Mouse (Mus musculus): Measurements from ENCODE around the gene D630003M21Rik. TPM values are rescaled to one million over a fixed set of nuclear protein-coding genes. Genes with fewer than 3 reads are reported as not detected.
A peak's percentile ranks its signal among the peaks of the same experiment; 100 is the strongest.

Gene D630003M21Rik
- polyA plus RNA-seq (2014; fragmentation: Nextera tagmentation; extraction: Ambion mirVana): 1.00 and 1.4 TPM in 2 replicates

GRCm38 (mm10) chr2:158228670-158229502, at the start of gene D630003M21Rik:
TSS of gene D630003M21Rik (minus strand) at chr2:158229222.
- peak within 1 kb of the TSS; percentile 93 for H3K4me2 ChIP-seq (ENCODE audit: low read depth, low read length)
- H3K4me1 ChIP-seq (ENCODE audit: control insufficient read depth, insufficient read depth, low read length): no peaks in the 10 kb centered on the region; the same call in 1 of the 2 replicates
- no peaks in the 10 kb centered on the region for H3K27me3 ChIP-seq (ENCODE audit: control insufficient read depth, insufficient read depth, low read length)
- peak within 1 kb of the TSS; percentile 59 for H3K9ac ChIP-seq (replicated peaks; ENCODE audit: low read length)
- H3K36me3 ChIP-seq (replicated peaks; ENCODE audit: control insufficient read depth, insufficient read depth, low read depth, low read length): no peaks in the 10 kb centered on the region
- H3K27ac ChIP-seq (replicated peaks; ENCODE audit: low read depth, low read length): no peak within 1 kb of the TSS
- ATAC-seq (replicated peaks; ENCODE audit: insufficient number of reproducible peaks, low FRiP score, low TSS enrichment, low read depth): peak; percentile 78
- no peaks in the 10 kb centered on the region for H3K9me3 ChIP-seq (replicated peaks; ENCODE audit: control insufficient read depth, low read length)
- peak within 1 kb of the TSS; percentile 45 for H3K4me3 ChIP-seq (ENCODE audit: low read depth, low read length)
- DNase-seq (ENCODE audit: low spot score): peak; percentile 67
- under 1% methylated on average over 41 of the region's 55 CpGs for WGBS

DNA sequence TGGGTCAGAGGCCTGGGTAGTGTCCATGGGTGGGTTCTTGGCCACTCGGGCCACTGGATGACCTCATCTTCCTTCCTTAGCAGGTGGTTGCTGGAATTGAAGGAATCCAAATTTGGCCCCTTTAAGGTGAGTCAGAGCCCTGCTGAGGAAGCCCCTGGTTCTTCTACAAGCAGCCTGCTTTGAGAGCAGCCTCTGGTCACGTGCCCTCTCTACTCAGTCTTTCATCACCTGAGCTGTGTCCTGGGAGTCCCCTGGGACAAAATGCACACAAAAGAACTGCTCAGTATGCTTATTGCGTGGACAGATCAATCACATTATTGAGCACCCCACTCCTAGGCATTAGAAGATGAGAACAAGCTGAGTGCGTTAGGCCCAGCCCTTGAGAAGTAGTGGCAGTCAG, 47.9 kb upstream of the D630003M21Rik start:
- Histone ChIP-seq H3K9me3 (replicated peaks; ENCODE audit: control insufficient read depth, low read length) (no peaks in the 10 kb centered on the region), H3K4me3 (ENCODE audit: low read depth, low read length) (no peak overlapping the region), H3K9ac (replicated peaks; ENCODE audit: low read length) (no peak overlapping the region), H3K27me3 (ENCODE audit: control insufficient read depth, insufficient read depth, low read length) (no peaks in the 10 kb centered on the region), H3K4me2 (ENCODE audit: low read depth, low read length) (no peak overlapping the region), H3K27ac (replicated peaks; ENCODE audit: low read depth, low read length) (no peak overlapping the region), H3K36me3 (replicated peaks; ENCODE audit: control insufficient read depth, insufficient read depth, low read depth, low read length) (no peaks in the 10 kb centered on the region), H3K4me1 (ENCODE audit: control insufficient read depth, insufficient read depth, low read length) (no peaks in the 10 kb centered on the region; the same call in 1 of the 2 replicates)
- 76% methylated on average over 4 of the region's 4 CpGs for WGBS
- ATAC-seq (replicated peaks; ENCODE audit: insufficient number of reproducible peaks, low FRiP score, low TSS enrichment, low read depth) (no peak), DNase-seq (ENCODE audit: low spot score) (no peak)

DNA sequence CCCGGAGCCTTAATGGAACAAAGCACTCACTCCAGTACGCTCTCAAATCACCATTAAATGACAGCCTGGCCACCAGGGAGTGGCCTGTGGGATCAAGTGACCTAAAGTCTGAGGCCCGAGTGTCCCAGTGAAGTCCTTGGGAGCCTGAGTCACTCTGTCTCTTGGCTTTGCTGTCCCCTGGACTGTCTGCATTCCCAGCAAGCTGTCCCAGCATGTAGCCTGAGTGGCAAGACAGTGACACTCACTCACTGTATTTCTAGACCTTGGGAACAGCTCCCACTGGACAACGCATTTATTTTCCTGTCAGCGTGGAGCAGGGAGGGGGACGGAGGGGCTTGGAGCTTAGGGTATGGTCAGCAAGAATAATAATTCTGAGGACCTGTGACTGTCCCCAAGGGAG, 47.4 kb upstream of the D630003M21Rik start:
- ATAC-seq (replicated peaks; ENCODE audit: insufficient number of reproducible peaks, low FRiP score, low TSS enrichment, low read depth) (no peak), DNase-seq (ENCODE audit: low spot score) (no peak)
- no peaks in the 10 kb centered on the region for H3K27me3 ChIP-seq (ENCODE audit: control insufficient read depth, insufficient read depth, low read length)
- no peaks in the 10 kb centered on the region for H3K36me3 ChIP-seq (replicated peaks; ENCODE audit: control insufficient read depth, insufficient read depth, low read depth, low read length)
- no peaks in the 10 kb centered on the region; the same call in 1 of the 2 replicates for H3K4me1 ChIP-seq (ENCODE audit: control insufficient read depth, insufficient read depth, low read length)
- WGBS: 57% methylated on average over 6 of the region's 6 CpGs
- H3K4me3 ChIP-seq (ENCODE audit: low read depth, low read length): no peak overlapping the region
- H3K4me2 ChIP-seq (ENCODE audit: low read depth, low read length): no peak overlapping the region
- H3K27ac ChIP-seq (replicated peaks; ENCODE audit: low read depth, low read length): no peak overlapping the region
- no peak overlapping the region for H3K9ac ChIP-seq (replicated peaks; ENCODE audit: low read length)
- no peaks in the 10 kb centered on the region for H3K9me3 ChIP-seq (replicated peaks; ENCODE audit: control insufficient read depth, low read length)

DNA sequence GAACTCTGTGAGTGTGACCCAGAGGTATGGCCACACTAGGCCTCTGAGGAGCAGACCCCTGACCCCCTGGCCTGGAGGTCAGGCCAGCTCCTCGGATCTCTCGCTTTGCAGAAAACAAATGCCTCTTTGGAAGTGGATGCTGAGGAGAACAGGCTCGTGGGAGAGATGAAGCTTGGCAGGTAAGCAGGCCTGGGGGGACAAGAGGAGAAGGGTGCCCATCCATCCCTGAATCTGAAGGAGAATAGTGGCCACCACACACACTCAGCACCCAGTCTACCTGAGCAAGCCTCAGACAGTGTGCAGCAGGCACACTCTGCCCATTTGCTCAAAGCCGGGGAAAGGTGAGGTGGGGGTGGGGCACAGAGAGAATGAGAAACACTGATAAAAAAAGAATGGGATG, 46.8 kb upstream of the D630003M21Rik start:
- Histone ChIP-seq H3K27me3 (ENCODE audit: control insufficient read depth, insufficient read depth, low read length) (no peaks in the 10 kb centered on the region), H3K4me3 (ENCODE audit: low read depth, low read length) (no peak overlapping the region), H3K4me2 (ENCODE audit: low read depth, low read length) (no peak overlapping the region), H3K4me1 (ENCODE audit: control insufficient read depth, insufficient read depth, low read length) (no peaks in the 10 kb centered on the region; the same call in 1 of the 2 replicates), H3K27ac (replicated peaks; ENCODE audit: low read depth, low read length) (no peak overlapping the region), H3K9me3 (replicated peaks; ENCODE audit: control insufficient read depth, low read length) (no peaks in the 10 kb centered on the region), H3K36me3 (replicated peaks; ENCODE audit: control insufficient read depth, insufficient read depth, low read depth, low read length) (no peaks in the 10 kb centered on the region), H3K9ac (replicated peaks; ENCODE audit: low read length) (no peak overlapping the region)
- DNase-seq (ENCODE audit: low spot score) (no peak), ATAC-seq (replicated peaks; ENCODE audit: insufficient number of reproducible peaks, low FRiP score, low TSS enrichment, low read depth) (no peak)
- WGBS: 44% methylated on average over 4 of the region's 4 CpGs

GRCm38 (mm10) chr2:158275349-158275748, 46.3 kb upstream of the D630003M21Rik start:
- Histone ChIP-seq H3K27ac (replicated peaks; ENCODE audit: low read depth, low read length) (no peak overlapping the region), H3K4me3 (ENCODE audit: low read depth, low read length) (no peak overlapping the region), H3K4me2 (ENCODE audit: low read depth, low read length) (no peak overlapping the region), H3K27me3 (ENCODE audit: control insufficient read depth, insufficient read depth, low read length) (no peaks in the 10 kb centered on the region), H3K36me3 (replicated peaks; ENCODE audit: control insufficient read depth, insufficient read depth, low read depth, low read length) (no peaks in the 10 kb centered on the region), H3K9ac (replicated peaks; ENCODE audit: low read length) (no peak overlapping the region), H3K4me1 (ENCODE audit: control insufficient read depth, insufficient read depth, low read length) (no peaks in the 10 kb centered on the region; the same call in 1 of the 2 replicates), H3K9me3 (replicated peaks; ENCODE audit: control insufficient read depth, low read length) (no peaks in the 10 kb centered on the region)
- DNase-seq (ENCODE audit: low spot score): no peak
- ATAC-seq (replicated peaks; ENCODE audit: insufficient number of reproducible peaks, low FRiP score, low TSS enrichment, low read depth): no peak
- 94% methylated on average over 3 of the region's 3 CpGs for WGBS

GRCm38 (mm10) chr2:158273646-158274045, 44.6 kb upstream of the D630003M21Rik start:
- Histone ChIP-seq H3K4me2 (ENCODE audit: low read depth, low read length) (no peak overlapping the region), H3K9ac (replicated peaks; ENCODE audit: low read length) (no peak overlapping the region), H3K27me3 (ENCODE audit: control insufficient read depth, insufficient read depth, low read length) (no peaks in the 10 kb centered on the region), H3K9me3 (replicated peaks; ENCODE audit: control insufficient read depth, low read length) (no peaks in the 10 kb centered on the region), H3K36me3 (replicated peaks; ENCODE audit: control insufficient read depth, insufficient read depth, low read depth, low read length) (no peaks in the 10 kb centered on the region), H3K27ac (replicated peaks; ENCODE audit: low read depth, low read length) (no peak overlapping the region), H3K4me3 (ENCODE audit: low read depth, low read length) (no peak overlapping the region), H3K4me1 (ENCODE audit: control insufficient read depth, insufficient read depth, low read length) (no peaks in the 10 kb centered on the region; the same call in 1 of the 2 replicates)
- no peak for ATAC-seq (replicated peaks; ENCODE audit: insufficient number of reproducible peaks, low FRiP score, low TSS enrichment, low read depth)
- peak; percentile 15 for DNase-seq (ENCODE audit: low spot score)
- WGBS: 14% methylated on average over 2 of the region's 2 CpGs

DNA sequence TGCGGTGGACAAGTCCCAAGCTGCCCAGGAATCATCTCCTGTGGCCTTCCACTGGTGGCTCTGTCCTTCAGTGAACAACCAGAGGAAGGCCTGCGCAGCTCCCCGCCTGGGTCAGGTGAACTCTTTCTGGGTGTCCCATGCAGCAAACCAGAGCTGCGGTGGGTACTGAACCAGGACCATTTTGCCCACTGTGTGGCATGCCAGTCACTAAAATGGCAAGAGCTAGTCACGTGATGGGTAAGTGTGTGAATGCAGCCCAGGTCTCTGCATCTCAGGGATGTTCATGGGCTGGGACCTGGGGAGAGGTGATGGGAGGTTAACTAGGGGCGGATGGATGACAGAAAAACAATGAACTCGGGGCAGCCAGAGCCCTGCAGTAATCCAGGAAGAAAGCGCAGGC, 41.0 kb upstream of the D630003M21Rik start:
- H3K27ac ChIP-seq (replicated peaks; ENCODE audit: low read depth, low read length): no peak overlapping the region
- H3K36me3 ChIP-seq (replicated peaks; ENCODE audit: control insufficient read depth, insufficient read depth, low read depth, low read length): no peaks in the 10 kb centered on the region
- H3K27me3 ChIP-seq (ENCODE audit: control insufficient read depth, insufficient read depth, low read length): no peaks in the 10 kb centered on the region
- WGBS: 83% methylated on average over 8 of the region's 8 CpGs
- H3K9ac ChIP-seq (replicated peaks; ENCODE audit: low read length): no peak overlapping the region
- no peaks in the 10 kb centered on the region; the same call in 1 of the 2 replicates for H3K4me1 ChIP-seq (ENCODE audit: control insufficient read depth, insufficient read depth, low read length)
- H3K4me3 ChIP-seq (ENCODE audit: low read depth, low read length): no peak overlapping the region
- H3K4me2 ChIP-seq (ENCODE audit: low read depth, low read length): no peak overlapping the region
- ATAC-seq (replicated peaks; ENCODE audit: insufficient number of reproducible peaks, low FRiP score, low TSS enrichment, low read depth) (no peak), DNase-seq (ENCODE audit: low spot score) (no peak)
- H3K9me3 ChIP-seq (replicated peaks; ENCODE audit: control insufficient read depth, low read length): no peaks in the 10 kb centered on the region

- Histone ChIP-seq H3K4me3 (ENCODE audit: low read depth, low read length) (no peak overlapping the region), H3K27me3 (ENCODE audit: control insufficient read depth, insufficient read depth, low read length) (no peaks in the 10 kb centered on the region), H3K4me1 (ENCODE audit: control insufficient read depth, insufficient read depth, low read length) (no peaks in the 10 kb centered on the region), H3K9ac (replicated peaks; ENCODE audit: low read length) (no peak overlapping the region), H3K27ac (replicated peaks; ENCODE audit: low read depth, low read length) (no peak overlapping the region), H3K9me3 (replicated peaks; ENCODE audit: control insufficient read depth, low read length) (no peaks in the 10 kb centered on the region), H3K4me2 (ENCODE audit: low read depth, low read length) (no peak overlapping the region), H3K36me3 (replicated peaks; ENCODE audit: control insufficient read depth, insufficient read depth, low read depth, low read length) (no peaks in the 10 kb centered on the region)
- 78% methylated on average over 3 of the region's 3 CpGs for WGBS
- DNase-seq (ENCODE audit: low spot score) (no peak), ATAC-seq (replicated peaks; ENCODE audit: insufficient number of reproducible peaks, low FRiP score, low TSS enrichment, low read depth) (no peak)
Observed at GRCm38 (mm10) chr2:158264877-158265276, 35.9 kb upstream of the D630003M21Rik start.

Data from embryonic facial prominence, embryonic 11.5 days (tissue).